Mouse (Mus musculus) limb, embryonic 12.5 days (tissue): ENCODE data around the gene Wbp1. TPM values are rescaled to one million over a fixed set of nuclear protein-coding genes. Genes with fewer than 3 reads are reported as not detected.
"Not testable (repeated sequence)": the region's sequence is repeated elsewhere in the genome, so short reads cannot be mapped to it uniquely, and the experiment has no call there.

Source experiments
- ATAC-seq: fragments of 200-750 bp; cut with Nextera tagmentation; 2 replicates; pipeline ENCODE4 v1.8.0; 2017; ENCODE audit warnings: low read depth, moderate TSS enrichment; ENCODE audit not compliant: insufficient number of reproducible peaks, insufficient read depth, low FRiP score, low TSS enrichment
- H3K27ac ChIP-seq: fragments of 300-500 bp; sonication (generic); 2 replicates; pipeline ENCODE4 v1.5.1; 2016; ENCODE audit warnings: mild to moderate bottlenecking, moderate library complexity
- H3K27me3 ChIP-seq: fragments of 300-500 bp; sonication (generic); 2 replicates; pipeline ENCODE4 v1.6.1; 2016; ENCODE audit warnings: mild to moderate bottlenecking, moderate library complexity
- H3K36me3 ChIP-seq: fragments of 300-500 bp; sonication (generic); 2 replicates; pipeline ENCODE4 v1.6.1; 2016; ENCODE audit warnings: mild to moderate bottlenecking, moderate library complexity
- H3K4me1 ChIP-seq: fragments of 300-500 bp; sonication (generic); replicated peaks from 2 replicates; pipeline ENCODE4 v1.6.1; 2016
- H3K4me2 ChIP-seq: fragments of 300-500 bp; sonication (generic); 2 replicates; pipeline ENCODE4 v1.6.1; 2016; ENCODE audit warnings: mild to moderate bottlenecking, moderate library complexity
- H3K4me3 ChIP-seq: fragments of 300-500 bp; sonication (generic); replicated peaks from 2 replicates; pipeline ENCODE4 v1.5.1; 2016; ENCODE audit warnings: mild to moderate bottlenecking
- H3K9ac ChIP-seq: fragments of 300-500 bp; sonication (generic); replicated peaks from 2 replicates; pipeline ENCODE4 v1.6.1; 2016; ENCODE audit warnings: mild to moderate bottlenecking, moderate library complexity
- H3K9me3 ChIP-seq: fragments of 300-500 bp; sonication (generic); 2 replicates; pipeline ENCODE4 v1.6.1; 2016; ENCODE audit warnings: mild to moderate bottlenecking, moderate library complexity
- WGBS: fragments of 180-500 bp; shearing (Covaris S2); methylation state at CpG from one replicate; pipeline ENCODE4 v1.1.7; 2016; 5-methylcytosine and 5-hydroxymethylcytosine counted together
- polyA plus RNA-seq: library from polyadenylated mRNA; unstranded; fragments of >200 nt; fragmentation: Nextera tagmentation; extraction: Ambion mirVana; gene quantifications from 2 replicates; pipeline ENCODE4 v1.2.1, GENCODE M21; 2016

Wbp1 gene
- 191 and 219 TPM in 2 replicates for polyA plus RNA-seq

GRCm38 (mm10) chr6:83120930-83121862, at the start of gene Wbp1:
Gene Wbp1 (minus strand): TSS chr6:83121559.
- peaks cover 44% of the 10 kb centered on the region for H3K36me3 ChIP-seq
- peak within 1 kb of the TSS; percentile 99 for H3K27ac ChIP-seq
- no peaks in the 10 kb centered on the region for H3K9me3 ChIP-seq
- peak within 1 kb of the TSS; percentile 94 for H3K4me2 ChIP-seq
- peak within 1 kb of the TSS; percentile 95 for H3K9ac ChIP-seq
- under 1% methylated on average over 38 of the region's 38 CpGs for WGBS
- ATAC-seq: peak; percentile 96
- no peaks in the 10 kb centered on the region for H3K27me3 ChIP-seq
- H3K4me1 ChIP-seq: peaks cover 51% of the 10 kb centered on the region
- peak within 1 kb of the TSS; percentile 61 for H3K4me3 ChIP-seq

DNA sequence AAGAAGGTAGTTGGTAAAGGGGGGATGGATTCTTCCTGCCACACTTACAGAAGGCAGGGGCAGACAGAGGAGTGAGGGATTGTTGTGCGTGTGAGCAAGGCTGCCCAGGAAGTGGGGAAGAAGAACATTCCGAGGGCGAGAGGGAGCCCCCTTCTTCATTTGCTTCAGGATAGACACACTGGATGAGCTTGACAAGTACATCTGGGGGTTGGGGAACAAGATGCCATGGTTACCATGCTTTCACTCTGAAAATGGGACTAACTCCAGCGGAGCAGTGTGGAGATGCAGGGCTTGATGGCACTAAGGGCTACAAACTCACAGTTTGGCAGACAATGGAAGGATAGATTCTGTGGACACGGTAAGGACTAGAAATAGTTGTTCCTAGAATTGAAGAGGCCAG, 49.7 kb upstream of the Wbp1 start:
- Histone ChIP-seq H3K9ac (no peak overlapping the region), H3K9me3 (no peaks in the 10 kb centered on the region), H3K27ac (no peak overlapping the region), H3K36me3 (peaks cover 10% of the 10 kb centered on the region), H3K4me1 (peaks cover 16% of the 10 kb centered on the region), H3K4me3 (no peak overlapping the region), H3K27me3 (no peaks in the 10 kb centered on the region), H3K4me2 (no peak overlapping the region)
- no peak for ATAC-seq
- WGBS: 77% methylated on average over 5 of the region's 5 CpGs

DNA sequence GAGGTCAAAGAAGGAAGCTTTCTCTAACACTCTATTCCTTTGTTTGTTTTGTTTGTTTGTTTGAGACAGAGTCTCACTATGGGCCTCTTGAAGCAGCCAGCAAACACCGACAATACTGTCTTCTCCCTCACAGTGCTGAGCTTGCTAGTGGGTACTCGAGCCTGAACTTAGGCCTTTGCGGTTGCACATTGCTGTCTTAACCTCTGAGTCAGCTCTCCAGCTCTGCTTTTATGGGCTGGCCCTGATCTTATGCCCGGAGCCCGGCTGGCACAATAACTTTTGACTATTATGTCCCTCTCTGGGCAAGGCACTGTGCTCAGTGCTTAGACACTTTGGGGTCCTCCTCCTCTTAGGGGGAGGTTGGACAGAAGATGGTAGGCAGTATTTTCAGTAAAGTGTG, 48.5 kb upstream of the Wbp1 start:
- peaks cover 20% of the 10 kb centered on the region for H3K4me1 ChIP-seq
- WGBS: 87% methylated on average over 5 of the region's 5 CpGs
- H3K36me3 ChIP-seq: 0 out of 2 replicates have a peak, but pooled peaks cover 6% of the 10 kb centered on the region
- no peaks in the 10 kb centered on the region for H3K27me3 ChIP-seq
- H3K9me3 ChIP-seq: no peaks in the 10 kb centered on the region
- H3K27ac ChIP-seq: no peak overlapping the region
- H3K4me2 ChIP-seq: no peak overlapping the region
- no peak overlapping the region for H3K4me3 ChIP-seq
- no peak for ATAC-seq
- H3K9ac ChIP-seq: no peak overlapping the region

DNA sequence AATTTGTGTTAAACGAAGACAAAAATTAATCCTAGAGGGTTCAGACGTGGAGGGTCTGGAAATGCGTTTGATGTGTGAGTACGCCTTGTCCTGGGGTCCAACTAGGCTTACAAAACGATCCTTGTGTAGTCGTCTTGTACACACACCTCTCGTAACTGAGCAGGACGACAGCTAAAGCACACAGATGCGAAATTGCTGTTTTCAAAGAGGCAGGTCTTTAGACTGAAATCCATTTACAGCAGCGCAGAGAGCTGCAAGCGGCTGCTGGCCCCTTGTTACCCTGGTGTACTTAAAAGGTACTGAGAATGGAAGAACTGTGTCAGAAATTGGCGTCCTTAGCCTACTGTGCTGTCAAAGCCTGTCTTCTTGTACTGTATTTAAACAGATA, 44.9 kb upstream of the Wbp1 start:
- Histone ChIP-seq H3K4me1 (peaks cover 34% of the 10 kb centered on the region), H3K9ac (peak overlapping the region; percentile 89), H3K36me3 (no peaks in the 10 kb centered on the region), H3K27me3 (peaks cover 21% of the 10 kb centered on the region), H3K4me3 (peak overlapping the region; percentile 83), H3K27ac (peak overlapping the region; percentile 83), H3K4me2 (peak overlapping the region; percentile 78), H3K9me3 (no peaks in the 10 kb centered on the region)
- ATAC-seq: peak; percentile 8; the same call in 1 of the 2 replicates
- WGBS: under 1% methylated on average over 12 of the region's 12 CpGs

DNA sequence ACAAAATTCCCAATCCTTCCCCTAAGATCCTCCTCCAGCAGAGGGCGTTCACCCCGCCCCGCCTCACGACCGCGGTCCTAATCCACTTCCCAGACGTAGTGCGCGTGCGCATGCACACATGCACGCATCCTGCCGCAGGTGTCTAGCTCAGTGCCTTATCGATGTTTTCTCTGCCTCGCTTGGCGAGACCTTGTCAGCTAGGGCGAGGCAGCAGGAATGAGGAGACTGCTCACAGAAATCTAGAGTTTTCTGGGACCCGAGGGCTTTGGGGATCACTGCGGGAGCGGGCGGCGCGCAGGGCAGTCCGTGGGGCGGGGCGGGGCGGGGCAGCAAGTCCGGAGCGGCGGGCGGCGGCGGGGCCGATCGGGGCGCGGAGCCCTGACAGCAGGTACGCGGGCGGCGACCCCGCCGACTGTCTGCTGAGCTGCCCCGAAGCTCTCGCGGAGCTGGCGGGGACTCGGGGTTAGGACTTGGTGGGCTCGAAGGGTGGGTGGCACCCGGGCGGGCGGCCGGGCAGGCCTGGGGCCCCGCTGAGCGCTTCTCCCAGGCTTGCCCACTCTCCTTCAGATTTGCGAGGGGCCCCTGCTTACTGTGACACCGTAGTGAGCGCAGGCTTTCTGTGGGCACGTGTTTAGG, 44.4 kb upstream of the Wbp1 start, which contains the start of gene Dctn1:
Gene Dctn1 (plus strand): TSS at position 314 of the 636 bp plus-strand sequence.
- Histone ChIP-seq H3K4me1 (peaks cover 34% of the 10 kb centered on the region), H3K4me2 (peak within 1 kb of the TSS; percentile 78), H3K27me3 (peaks cover 26% of the 10 kb centered on the region), H3K9me3 (no peaks in the 10 kb centered on the region), H3K9ac (peak within 1 kb of the TSS; percentile 89), H3K4me3 (peak within 1 kb of the TSS; percentile 83), H3K36me3 (no peaks in the 10 kb centered on the region), H3K27ac (peak within 1 kb of the TSS; percentile 83)
- WGBS: under 1% methylated on average over 53 of the region's 58 CpGs
- peak; percentile 48; the same call in 1 of the 2 replicates for ATAC-seq

DNA sequence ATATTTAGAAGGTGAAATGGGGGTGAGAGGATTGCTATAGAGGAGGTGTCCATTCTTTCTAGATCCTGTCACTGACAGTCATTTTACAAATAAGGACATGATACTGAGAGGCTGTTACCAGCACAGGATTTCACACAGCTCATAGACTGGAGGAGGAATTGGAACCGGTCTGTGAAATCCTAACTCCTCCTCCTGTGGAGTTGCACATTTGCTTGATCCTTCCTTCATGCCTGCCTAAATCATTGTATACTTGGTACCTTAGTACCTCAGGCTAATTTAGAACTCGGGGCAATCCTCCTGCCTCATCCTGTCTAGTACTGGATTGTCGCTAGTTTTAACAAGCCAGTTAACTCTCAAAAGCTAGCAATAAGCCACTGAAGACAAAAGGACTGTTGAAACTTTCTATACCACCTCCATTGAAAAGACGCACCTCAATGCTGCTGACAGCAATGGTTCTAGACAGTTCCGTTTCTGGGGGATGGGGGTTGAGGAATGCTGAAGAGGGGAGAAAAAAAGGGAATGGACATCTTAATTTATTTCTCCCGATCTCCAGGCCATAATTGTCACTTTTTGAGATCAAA, 43.8 kb upstream of the Wbp1 start:
- 0 out of 2 replicates have a peak overlapping the region, but pooled peaks have one; percentile 37 for H3K27ac ChIP-seq
- no peak for ATAC-seq
- H3K36me3 ChIP-seq: no peaks in the 10 kb centered on the region
- H3K4me3 ChIP-seq: peak overlapping the region; percentile 83
- peaks cover 32% of the 10 kb centered on the region for H3K27me3 ChIP-seq
- 7% methylated on average over 6 of the region's 6 CpGs for WGBS
- peaks cover 34% of the 10 kb centered on the region for H3K4me1 ChIP-seq
- peak overlapping the region; percentile 78 for H3K4me2 ChIP-seq
- no peaks in the 10 kb centered on the region for H3K9me3 ChIP-seq
- H3K9ac ChIP-seq: peak overlapping the region; percentile 89

DNA sequence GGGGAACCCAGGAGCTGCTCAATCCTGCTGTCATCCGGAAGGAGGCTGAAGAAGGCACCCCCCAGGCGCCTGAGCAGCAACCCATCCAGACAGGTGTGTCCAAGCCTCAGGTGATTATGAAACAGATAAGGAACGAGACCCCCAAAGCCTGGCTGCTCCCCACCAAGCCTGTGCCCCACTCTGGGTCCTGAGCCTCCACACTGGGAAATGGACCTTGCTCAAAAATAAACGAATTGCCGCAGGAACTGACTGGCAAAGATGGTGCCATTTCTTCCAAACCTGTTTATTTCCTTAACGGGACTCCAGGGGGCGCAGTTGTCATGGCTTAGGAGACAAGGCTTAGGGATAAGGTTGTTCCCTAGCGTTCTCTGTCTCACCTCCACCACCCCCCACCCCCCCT, 41.3 kb upstream of the Wbp1 start:
- peaks cover 34% of the 10 kb centered on the region for H3K4me1 ChIP-seq
- H3K4me2 ChIP-seq: peak overlapping the region; percentile 75
- no peak overlapping the region for H3K27ac ChIP-seq
- H3K9ac ChIP-seq: peak overlapping the region; percentile 58
- H3K27me3 ChIP-seq: peaks cover 36% of the 10 kb centered on the region
- H3K9me3 ChIP-seq: no peaks in the 10 kb centered on the region
- WGBS: 2% methylated on average over 8 of the region's 8 CpGs
- no peak for ATAC-seq
- H3K4me3 ChIP-seq: peak overlapping the region; percentile 46
- H3K36me3 ChIP-seq: no peaks in the 10 kb centered on the region

DNA sequence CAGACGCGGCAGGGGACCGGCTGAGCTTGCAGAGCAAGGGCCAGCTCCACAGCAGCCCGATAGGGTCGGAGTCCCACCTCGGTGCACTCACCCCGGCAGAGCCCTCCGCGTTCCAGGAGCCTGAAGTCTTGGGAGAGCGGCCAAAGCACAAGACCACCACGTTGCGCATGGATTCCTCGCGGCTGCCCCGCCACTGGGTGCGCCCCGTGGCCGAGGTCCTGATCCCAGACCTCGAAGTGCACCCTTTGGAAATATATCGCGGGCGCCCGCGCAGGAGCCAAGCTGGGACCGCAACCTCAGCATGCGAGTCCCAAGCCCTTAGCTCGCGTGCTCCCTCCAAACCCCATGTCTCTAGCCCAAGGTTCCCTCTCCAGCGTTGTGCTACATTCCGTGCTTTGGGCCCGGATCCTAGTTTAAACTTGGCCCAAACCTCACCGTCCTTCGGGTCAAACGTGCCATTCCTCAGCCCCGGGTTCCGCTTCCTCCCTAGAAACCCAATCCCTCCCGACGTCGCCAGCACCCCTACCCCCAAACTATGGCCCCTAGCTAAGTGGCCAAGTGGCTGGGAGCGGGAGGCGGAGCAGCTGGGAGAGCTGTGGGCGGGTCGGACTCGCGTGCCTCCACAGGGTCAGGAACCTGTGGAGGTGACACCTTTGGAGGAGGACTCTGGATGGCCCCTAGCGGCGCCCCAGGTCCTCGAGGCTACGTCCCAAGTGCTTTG, 40.7 kb upstream of the Wbp1 start:
- ATAC-seq: no peak
- no peak overlapping the region for H3K27ac ChIP-seq
- peak overlapping the region; percentile 75 for H3K4me2 ChIP-seq

GRCm38 (mm10) chr6:83161442-83161841, 40.1 kb upstream of the Wbp1 start:
- no peak for ATAC-seq
- Histone ChIP-seq H3K4me3 (peak overlapping the region; percentile 46), H3K27me3 (peaks cover 36% of the 10 kb centered on the region), H3K36me3 (no peaks in the 10 kb centered on the region), H3K4me1 (peaks cover 24% of the 10 kb centered on the region), H3K9me3 (no peaks in the 10 kb centered on the region), H3K9ac (peak overlapping the region; percentile 58), H3K4me2 (peak overlapping the region; percentile 75), H3K27ac (no peak overlapping the region)
- 8% methylated on average over 19 of the region's 19 CpGs for WGBS

More for the DNA sequence above, 40.7 kb upstream of the Wbp1 start:
- H3K36me3 ChIP-seq: no peaks in the 10 kb centered on the region
- WGBS: under 1% methylated on average over 49 of the region's 49 CpGs
- H3K9me3 ChIP-seq: no peaks in the 10 kb centered on the region
- H3K4me3 ChIP-seq: peak overlapping the region; percentile 46
- peaks cover 36% of the 10 kb centered on the region for H3K27me3 ChIP-seq
- peak overlapping the region; percentile 58 for H3K9ac ChIP-seq
- peaks cover 30% of the 10 kb centered on the region for H3K4me1 ChIP-seq

DNA sequence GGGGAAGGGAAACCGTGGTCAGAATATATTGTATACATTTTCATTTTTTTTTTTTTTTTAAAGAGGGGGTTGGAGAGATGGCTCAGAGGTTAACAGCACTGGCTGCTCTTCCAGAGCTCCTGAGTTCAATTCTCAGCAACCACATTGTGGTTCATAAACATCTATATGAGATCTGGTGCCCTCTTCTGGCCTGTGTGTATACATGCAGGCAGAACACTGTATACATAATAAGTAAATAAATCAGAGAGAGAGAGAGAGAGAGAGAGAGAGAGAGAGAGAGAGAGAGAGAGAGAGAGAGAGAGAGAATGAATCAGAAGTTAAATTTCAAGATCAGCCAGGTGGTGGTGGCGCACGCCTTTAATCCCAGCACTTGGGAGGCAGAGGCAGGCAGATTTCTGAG, 38.1 kb upstream of the Wbp1 start:
- not testable (repeated sequence) for H3K4me2 ChIP-seq, H3K9ac ChIP-seq, H3K4me3 ChIP-seq, H3K27ac ChIP-seq, H3K9me3 ChIP-seq, ATAC-seq, H3K36me3 ChIP-seq
- 17% methylated on average over 3 of the region's 3 CpGs for WGBS
- peaks cover 36% of the 10 kb centered on the region for H3K27me3 ChIP-seq
- H3K4me1 ChIP-seq: peaks cover 30% of the 10 kb centered on the region
